Mouse (Mus musculus): Measurements from ENCODE around the gene Olfr697. TPM values are rescaled to one million over a fixed set of nuclear protein-coding genes. Genes with fewer than 3 reads are reported as not detected.

Olfr697 gene
- polyA plus RNA-seq, 1 experiment from 2014 or later = not detected

DNA sequence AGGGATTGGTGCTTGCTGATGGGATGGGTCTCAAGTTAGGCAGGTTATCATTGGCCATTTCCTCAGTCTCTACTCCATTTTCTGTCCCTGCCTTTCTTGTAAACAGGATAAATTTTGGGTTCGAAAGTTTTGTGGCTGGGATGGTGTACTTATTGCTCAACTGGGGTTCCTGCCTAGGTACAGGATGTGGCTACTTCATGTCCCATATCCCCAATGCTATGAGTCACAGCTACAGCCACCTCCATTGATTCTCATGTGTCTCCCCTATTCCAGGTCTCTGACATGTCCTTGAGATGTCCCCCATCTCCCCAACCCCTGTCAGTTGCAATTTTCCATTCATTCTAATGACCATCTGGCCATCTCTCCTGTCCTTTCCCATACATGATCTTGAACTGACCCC is 45.4 kb downstream of the Olfr697 start:
- H3K4me3 ChIP-seq = no peak overlapping the region
- H3K9ac ChIP-seq = no peak overlapping the region
- no peaks in the 10 kb centered on the region for H3K27me3 ChIP-seq
- no peak overlapping the region for H3K27ac ChIP-seq
- no peak for ATAC-seq (ENCODE audit: insufficient number of reproducible peaks, insufficient read depth, low FRiP score, low TSS enrichment, low read depth)
- no peak overlapping the region for H3K4me2 ChIP-seq
- H3K4me1 ChIP-seq = no peaks in the 10 kb centered on the region
- H3K36me3 ChIP-seq = no peaks in the 10 kb centered on the region
- WGBS = 79% methylated on average over 1 of the region's 1 CpGs
- no peaks in the 10 kb centered on the region for H3K9me3 ChIP-seq

DNA sequence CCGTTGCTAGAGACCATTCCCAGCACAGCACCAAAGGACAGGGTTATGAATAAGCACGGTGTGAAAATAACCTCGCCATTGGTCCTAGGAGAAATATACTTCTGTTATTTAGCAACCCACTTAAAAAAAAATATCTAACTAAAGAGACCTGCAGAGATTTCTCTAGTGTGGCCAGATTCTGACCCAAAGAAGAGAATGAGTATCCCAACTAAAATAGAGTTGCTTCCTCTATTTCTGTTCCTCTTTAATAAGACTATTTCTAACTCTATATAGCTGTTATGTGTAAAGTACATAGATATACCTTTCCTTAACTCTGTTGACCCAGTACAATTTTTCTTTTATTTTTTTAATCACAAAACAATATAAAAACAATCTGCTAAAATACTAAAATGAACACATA is 49.3 kb downstream of the Olfr697 start:
- Histone ChIP-seq H3K4me3 (no peak overlapping the region), H3K27me3 (no peaks in the 10 kb centered on the region), H3K36me3 (no peaks in the 10 kb centered on the region), H3K9ac (no peak overlapping the region), H3K4me2 (no peak overlapping the region), H3K4me1 (no peaks in the 10 kb centered on the region), H3K27ac (no peak overlapping the region), H3K9me3 (no peaks in the 10 kb centered on the region)
- 81% methylated on average over 3 of the region's 3 CpGs for WGBS
- ATAC-seq (ENCODE audit: insufficient number of reproducible peaks, insufficient read depth, low FRiP score, low TSS enrichment, low read depth) = no peak

DNA sequence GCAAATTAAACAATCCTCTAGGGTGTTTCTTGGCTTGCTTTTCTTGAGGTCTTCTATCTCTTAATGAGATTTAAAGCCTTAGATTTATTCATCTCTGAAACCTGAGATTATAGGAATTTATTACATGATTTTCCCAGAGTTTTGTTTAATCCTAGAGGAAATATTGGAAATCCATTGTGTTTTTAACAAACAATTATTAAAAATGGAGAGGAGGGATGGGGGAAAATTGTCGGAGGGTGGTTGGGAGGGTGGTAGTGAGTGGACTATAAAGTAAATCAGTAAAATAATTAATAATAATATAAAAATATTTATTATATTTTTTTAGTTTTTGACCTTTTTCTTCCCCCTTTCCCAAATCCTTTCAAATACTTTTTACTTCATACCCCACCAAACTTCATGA is 50.5 kb downstream of the Olfr697 start, which contains the start of gene Olfr694:
Olfr694 (minus strand) TSS at position 101 of the 400 bp plus-strand sequence.
- H3K4me1 ChIP-seq = no peaks in the 10 kb centered on the region
- H3K27me3 ChIP-seq = no peaks in the 10 kb centered on the region
- 98% methylated on average over 1 of the region's 1 CpGs for WGBS
- H3K27ac ChIP-seq = no peak within 1 kb of the TSS
- ATAC-seq (ENCODE audit: insufficient number of reproducible peaks, insufficient read depth, low FRiP score, low TSS enrichment, low read depth) = no peak
- H3K9ac ChIP-seq = no peak within 1 kb of the TSS
- H3K36me3 ChIP-seq = no peaks in the 10 kb centered on the region
- H3K9me3 ChIP-seq = no peaks in the 10 kb centered on the region
- no peak within 1 kb of the TSS for H3K4me3 ChIP-seq
- no peak within 1 kb of the TSS for H3K4me2 ChIP-seq

Other genes starting within 250 kb of the Olfr697 start
- gene Olfr693, start 61.9 kb downstream of the Olfr697 start, polyA plus RNA-seq (2015; fragmentation: Nextera tagmentation; extraction: Ambion mirVana) = not detected in 2 replicates
- not detected in 2 replicates for gene Olfr694, start 50.6 kb downstream of the Olfr697 start, polyA plus RNA-seq (2015; fragmentation: Nextera tagmentation; extraction: Ambion mirVana)
- not detected in 2 replicates for gene Olfr695, start 26.0 kb downstream of the Olfr697 start, polyA plus RNA-seq (2015; fragmentation: Nextera tagmentation; extraction: Ambion mirVana)
- not detected in 2 replicates for gene Olfr698, start 13.0 kb upstream of the Olfr697 start, polyA plus RNA-seq (2015; fragmentation: Nextera tagmentation; extraction: Ambion mirVana)
- not detected in 2 replicates for gene Olfr699, start 50.8 kb upstream of the Olfr697 start, polyA plus RNA-seq (2015; fragmentation: Nextera tagmentation; extraction: Ambion mirVana)
- not detected in 2 replicates for gene Olfr700, start 66.4 kb upstream of the Olfr697 start, polyA plus RNA-seq (2015; fragmentation: Nextera tagmentation; extraction: Ambion mirVana)
- not detected in 2 replicates for gene Olfr701, start 71.7 kb upstream of the Olfr697 start, polyA plus RNA-seq (2015; fragmentation: Nextera tagmentation; extraction: Ambion mirVana)
- gene Olfr702, start 91.5 kb upstream of the Olfr697 start, polyA plus RNA-seq (2015; fragmentation: Nextera tagmentation; extraction: Ambion mirVana) = not detected in 2 replicates
- not detected in 2 replicates for gene Olfr703, start 100.9 kb upstream of the Olfr697 start, polyA plus RNA-seq (2015; fragmentation: Nextera tagmentation; extraction: Ambion mirVana)
- not detected in 2 replicates for gene Olfr704, start 120.7 kb upstream of the Olfr697 start, polyA plus RNA-seq (2015; fragmentation: Nextera tagmentation; extraction: Ambion mirVana)
- not detected in 2 replicates for gene Olfr705, start 134.4 kb upstream of the Olfr697 start, polyA plus RNA-seq (2015; fragmentation: Nextera tagmentation; extraction: Ambion mirVana)
- not detected in 2 replicates for gene Olfr706, start 145.7 kb upstream of the Olfr697 start, polyA plus RNA-seq (2015; fragmentation: Nextera tagmentation; extraction: Ambion mirVana)
- gene Olfr707, start 158.8 kb upstream of the Olfr697 start, polyA plus RNA-seq (2015; fragmentation: Nextera tagmentation; extraction: Ambion mirVana) = not detected in 2 replicates
- not detected in 2 replicates for gene Olfr1532-ps1, start 165.6 kb upstream of the Olfr697 start, polyA plus RNA-seq (2015; fragmentation: Nextera tagmentation; extraction: Ambion mirVana)
- gene Olfr709-ps1, start 189.8 kb upstream of the Olfr697 start, polyA plus RNA-seq (2015; fragmentation: Nextera tagmentation; extraction: Ambion mirVana) = not detected in 2 replicates
- gene Olfr710, start 205.9 kb upstream of the Olfr697 start, polyA plus RNA-seq (2015; fragmentation: Nextera tagmentation; extraction: Ambion mirVana) = not detected in 2 replicates
- gene Olfr6, start 221.5 kb upstream of the Olfr697 start, polyA plus RNA-seq (2015; fragmentation: Nextera tagmentation; extraction: Ambion mirVana) = not detected in 2 replicates
- gene Olfr711, start 233.0 kb upstream of the Olfr697 start, polyA plus RNA-seq (2015; fragmentation: Nextera tagmentation; extraction: Ambion mirVana) = not detected in 2 replicates

Data from embryonic facial prominence, embryonic 13.5 days (tissue).